Mouse (Mus musculus): ENCODE data around the gene Atf7. TPM values are rescaled to one million over a fixed set of nuclear protein-coding genes. Genes with fewer than 3 reads are reported as not detected.
A peak's percentile ranks its signal among the peaks of the same experiment; 100 is the strongest.

Atf7 gene
- polyA plus RNA-seq, 1 experiment = 50.7 TPM

DNA sequence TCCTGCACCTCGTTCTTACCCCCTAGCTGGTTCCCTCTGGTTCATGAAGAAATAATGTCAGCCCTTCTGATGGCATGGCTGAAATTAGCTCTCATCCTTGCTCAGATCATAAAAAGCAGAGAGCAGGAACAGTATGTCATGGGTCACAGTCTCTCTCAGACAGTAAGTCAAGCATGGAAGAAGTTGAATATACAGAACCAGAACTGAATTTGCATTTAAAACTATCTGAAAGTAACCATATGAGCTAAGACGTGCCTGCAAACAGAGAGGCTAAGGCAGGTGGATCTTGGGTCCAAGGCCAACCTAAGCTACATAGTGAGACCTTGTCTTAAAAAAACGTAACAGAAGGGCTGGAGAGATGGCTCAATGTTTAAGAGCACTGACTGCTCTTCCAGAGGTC is 112.3 kb downstream of the Atf7 start:
- TF ChIP-seq POLR2A (IDR thresholded peaks at IDR 0.05; ENCODE audit: extremely low read depth, insufficient read depth, low read length) (no peak), CTCF (IDR thresholded peaks at IDR 0.05; ENCODE audit: extremely low read depth, insufficient read depth, low read length) (no peak)

DNA sequence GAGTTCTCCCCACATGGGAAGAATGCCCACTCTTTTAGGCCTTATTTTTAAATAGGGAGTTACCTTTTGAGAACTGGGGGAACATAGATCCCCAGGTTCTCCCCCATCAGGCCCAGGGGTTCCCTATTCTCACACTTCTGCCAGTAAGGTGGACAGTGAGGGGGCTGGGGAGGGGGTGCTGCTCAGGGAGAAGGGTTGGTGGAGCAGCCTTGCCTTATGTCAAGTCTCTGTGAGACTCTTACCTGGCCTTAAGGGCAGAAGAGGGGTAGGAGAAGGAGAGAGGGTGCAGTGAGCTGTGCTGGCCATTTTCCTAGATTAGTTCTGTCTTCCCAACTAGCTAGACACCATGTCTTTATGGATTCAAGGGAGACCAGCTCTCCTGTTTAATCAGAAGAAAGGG is 112.8 kb downstream of the Atf7 start:
- H3K27ac ChIP-seq (ENCODE audit: insufficient read depth, low read length) = no peak overlapping the region

More for the DNA sequence above, 112.3 kb downstream of the Atf7 start:
- Histone ChIP-seq H3K27ac (ENCODE audit: insufficient read depth, low read length) (no peak overlapping the region), H3K4me3 (ENCODE audit: insufficient read depth, low read length) (no peak overlapping the region), H3K4me1 (ENCODE audit: control insufficient read depth, insufficient read depth, low read length) (peaks cover 9% of the 10 kb centered on the region)

DNA sequence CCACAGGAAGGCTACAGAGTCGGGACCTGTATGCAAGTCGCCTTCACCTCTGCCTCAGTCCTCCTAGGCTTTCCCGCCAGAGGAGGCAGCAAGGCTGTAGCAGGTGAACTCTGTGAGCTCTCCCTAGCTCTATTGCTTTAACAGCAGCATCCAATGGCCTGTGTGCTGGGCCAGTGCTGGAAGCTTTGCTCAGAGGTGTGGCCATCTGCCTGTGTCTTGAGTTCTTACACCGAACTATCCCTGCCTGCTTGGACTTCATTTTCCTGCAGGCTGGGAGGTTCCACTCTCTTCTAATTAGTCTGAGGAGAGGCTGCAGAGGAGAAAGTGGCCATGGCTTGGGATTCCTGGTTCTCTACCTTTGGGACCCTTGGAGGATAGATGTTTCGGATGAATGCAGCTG is 113.3 kb downstream of the Atf7 start:
- H3K4me3 ChIP-seq (ENCODE audit: insufficient read depth, low read length) = no peak overlapping the region
- H3K27ac ChIP-seq (ENCODE audit: insufficient read depth, low read length) = no peak overlapping the region
- no peak for TF ChIP-seq CTCF (IDR thresholded peaks at IDR 0.05; ENCODE audit: extremely low read depth, insufficient read depth, low read length)
- TF ChIP-seq POLR2A (IDR thresholded peaks at IDR 0.05; ENCODE audit: extremely low read depth, insufficient read depth, low read length) = no peak
- H3K4me1 ChIP-seq (ENCODE audit: control insufficient read depth, insufficient read depth, low read length) = peaks cover 9% of the 10 kb centered on the region

More for the DNA sequence above, 112.8 kb downstream of the Atf7 start:
- H3K4me1 ChIP-seq (ENCODE audit: control insufficient read depth, insufficient read depth, low read length) = peaks cover 9% of the 10 kb centered on the region
- TF ChIP-seq POLR2A (IDR thresholded peaks at IDR 0.05; ENCODE audit: extremely low read depth, insufficient read depth, low read length) (no peak), CTCF (IDR thresholded peaks at IDR 0.05; ENCODE audit: extremely low read depth, insufficient read depth, low read length) (no peak)
- no peak overlapping the region for H3K4me3 ChIP-seq (ENCODE audit: insufficient read depth, low read length)

DNA sequence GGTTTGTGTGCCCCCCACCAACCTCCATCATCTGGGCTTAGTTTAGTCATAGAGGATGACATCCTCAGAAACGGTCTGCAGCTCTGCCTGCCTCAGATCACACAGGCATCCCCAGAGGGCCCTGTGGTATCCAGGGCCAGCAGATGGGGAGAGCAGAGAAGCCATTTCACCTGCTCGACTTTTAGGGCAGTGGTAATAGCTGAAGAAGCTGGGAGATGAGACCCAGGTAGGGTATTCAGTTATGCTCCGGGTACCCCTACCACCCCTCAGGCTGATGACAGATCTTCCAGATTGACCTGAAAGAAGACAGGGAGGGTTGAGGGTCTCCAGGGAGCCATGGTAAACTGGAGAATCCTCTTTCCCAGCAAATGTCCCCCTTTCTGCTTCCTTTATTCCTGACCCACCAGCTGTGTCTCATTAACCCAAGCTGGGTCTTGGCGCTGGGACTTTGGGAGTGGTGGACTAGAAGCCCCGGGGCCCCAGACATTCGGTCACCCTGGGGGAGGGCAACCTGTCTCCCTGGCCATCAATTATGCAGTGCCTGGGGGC is 113.9 kb downstream of the Atf7 start:
- TF ChIP-seq CTCF (IDR thresholded peaks at IDR 0.05; ENCODE audit: extremely low read depth, insufficient read depth, low read length) (no peak), POLR2A (IDR thresholded peaks at IDR 0.05; ENCODE audit: extremely low read depth, insufficient read depth, low read length) (no peak)
- peak overlapping the region; percentile 45 for H3K27ac ChIP-seq (ENCODE audit: insufficient read depth, low read length)
- no peak overlapping the region; the same call in 1 of the 2 replicates for H3K4me3 ChIP-seq (ENCODE audit: insufficient read depth, low read length)
- H3K4me1 ChIP-seq (ENCODE audit: control insufficient read depth, insufficient read depth, low read length) = peaks cover 9% of the 10 kb centered on the region

DNA sequence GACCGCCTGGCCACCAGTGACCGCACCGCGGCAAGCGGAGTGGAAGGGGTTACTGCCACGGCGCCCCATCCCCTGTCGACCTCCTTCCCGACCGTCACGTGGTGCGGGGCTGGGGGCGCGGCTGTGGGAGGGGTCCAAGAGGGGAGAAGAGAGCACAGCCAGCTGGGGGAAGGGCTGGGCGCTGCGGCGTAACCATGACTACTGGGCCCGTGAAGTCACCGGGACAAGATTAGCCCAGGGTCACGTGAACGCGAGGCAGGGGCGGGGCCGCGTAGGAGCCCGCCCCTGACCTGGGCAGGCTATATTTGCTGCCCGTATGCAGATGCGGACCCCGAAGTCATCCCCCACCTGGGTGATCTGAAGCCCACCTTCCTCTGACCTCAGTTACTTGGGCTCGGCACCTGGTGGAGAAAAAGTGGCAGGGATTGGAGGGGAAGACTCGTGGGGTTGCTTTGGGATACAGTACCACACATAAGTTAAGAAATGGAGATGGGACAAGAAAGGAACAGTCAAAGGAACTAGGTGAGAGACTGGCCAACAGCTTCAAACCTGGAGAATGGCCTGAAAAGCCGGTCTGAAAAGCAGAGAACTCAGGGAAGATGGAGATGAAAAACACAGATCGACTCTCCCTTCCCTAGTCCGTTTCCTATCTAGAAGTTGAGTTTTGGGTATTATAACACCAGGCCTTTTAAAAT is 114.5 kb downstream of the Atf7 start:
- H3K27ac ChIP-seq (ENCODE audit: insufficient read depth, low read length) = peak overlapping the region; percentile 51
- peaks cover 9% of the 10 kb centered on the region for H3K4me1 ChIP-seq (ENCODE audit: control insufficient read depth, insufficient read depth, low read length)

DNA sequence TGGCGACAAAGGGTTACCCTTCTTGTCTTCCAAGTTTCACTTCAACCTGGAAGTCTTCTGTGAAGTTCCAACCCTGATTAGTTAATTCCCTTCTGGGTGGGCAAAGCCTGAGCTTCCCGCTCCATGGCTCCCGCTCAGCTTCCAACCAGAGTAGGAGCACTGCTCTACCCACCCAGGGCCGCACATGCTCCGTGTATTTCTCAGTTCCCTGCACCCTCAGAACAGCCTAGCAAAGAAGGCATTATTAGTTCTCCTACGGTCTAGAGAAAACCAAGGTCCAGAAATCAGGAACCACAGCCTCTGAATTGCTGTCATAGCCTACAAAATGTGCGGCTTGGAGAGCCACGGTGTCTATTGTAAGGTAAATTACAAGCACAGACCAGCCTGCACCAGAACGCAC is 115.2 kb downstream of the Atf7 start:
- Histone ChIP-seq H3K4me1 (ENCODE audit: control insufficient read depth, insufficient read depth, low read length) (peaks cover 9% of the 10 kb centered on the region), H3K4me3 (ENCODE audit: insufficient read depth, low read length) (peak overlapping the region; percentile 58), H3K27ac (ENCODE audit: insufficient read depth, low read length) (peak overlapping the region; percentile 51)
- TF ChIP-seq CTCF (IDR thresholded peaks at IDR 0.05; ENCODE audit: extremely low read depth, insufficient read depth, low read length) (no peak), POLR2A (IDR thresholded peaks at IDR 0.05; ENCODE audit: extremely low read depth, insufficient read depth, low read length) (no peak)

More for the DNA sequence above, 114.5 kb downstream of the Atf7 start:
- peak overlapping the region; percentile 58 for H3K4me3 ChIP-seq (ENCODE audit: insufficient read depth, low read length)
- TF ChIP-seq POLR2A (IDR thresholded peaks at IDR 0.05; ENCODE audit: extremely low read depth, insufficient read depth, low read length) (0 out of 2 replicates have a peak, but pooled peaks have one; percentile 11), CTCF (IDR thresholded peaks at IDR 0.05; ENCODE audit: extremely low read depth, insufficient read depth, low read length) (no peak)

DNA sequence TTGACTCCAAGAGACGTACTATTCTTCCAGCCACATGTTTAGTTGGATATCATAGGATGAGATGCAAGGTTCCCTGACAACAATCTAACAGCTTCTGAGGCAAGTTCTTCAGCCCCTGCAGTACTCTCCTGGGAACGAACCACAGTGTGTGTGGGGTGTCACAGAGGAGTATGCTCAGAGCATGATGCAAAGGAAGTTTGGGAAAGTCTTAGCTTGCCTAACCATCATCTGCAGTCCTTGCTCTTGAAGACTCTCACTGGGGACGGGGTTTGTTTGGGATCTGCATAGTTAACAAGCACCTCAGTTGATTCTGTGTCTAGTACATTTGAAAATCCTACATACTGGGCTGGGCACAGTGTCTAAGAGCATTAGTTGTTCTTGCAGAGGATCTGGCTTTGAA is 116.9 kb downstream of the Atf7 start:
- TF ChIP-seq CTCF (IDR thresholded peaks at IDR 0.05; ENCODE audit: extremely low read depth, insufficient read depth, low read length) (no peak), POLR2A (IDR thresholded peaks at IDR 0.05; ENCODE audit: extremely low read depth, insufficient read depth, low read length) (no peak)
- no peak overlapping the region for H3K27ac ChIP-seq (ENCODE audit: insufficient read depth, low read length)

DNA sequence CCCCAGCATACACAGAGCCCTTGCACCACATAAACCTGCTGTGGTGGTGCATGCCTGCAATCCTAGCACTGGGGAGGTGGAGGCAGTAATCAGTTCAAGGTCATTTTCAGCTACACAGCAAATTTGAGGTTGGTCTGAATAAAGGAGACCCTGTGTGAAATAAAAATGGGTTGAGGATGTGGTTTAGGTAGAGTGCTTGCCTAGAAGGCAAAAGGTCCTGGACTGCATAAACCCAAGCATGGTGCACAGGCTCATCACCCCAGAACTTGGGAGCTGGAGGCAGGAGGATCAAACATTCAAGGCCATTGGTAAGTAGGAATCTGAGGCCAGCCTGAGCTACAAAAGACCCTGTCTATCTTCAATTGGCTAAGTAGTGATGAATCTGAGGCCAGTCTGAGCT is 117.7 kb downstream of the Atf7 start:
- Histone ChIP-seq H3K27ac (ENCODE audit: insufficient read depth, low read length) (no peak overlapping the region), H3K4me3 (ENCODE audit: insufficient read depth, low read length) (no peak overlapping the region), H3K4me1 (ENCODE audit: control insufficient read depth, insufficient read depth, low read length) (peaks cover 9% of the 10 kb centered on the region)
- TF ChIP-seq CTCF (IDR thresholded peaks at IDR 0.05; ENCODE audit: extremely low read depth, insufficient read depth, low read length) (no peak), POLR2A (IDR thresholded peaks at IDR 0.05; ENCODE audit: extremely low read depth, insufficient read depth, low read length) (no peak)

More for the DNA sequence above, 116.9 kb downstream of the Atf7 start:
- H3K4me1 ChIP-seq (ENCODE audit: control insufficient read depth, insufficient read depth, low read length) = peaks cover 9% of the 10 kb centered on the region
- no peak overlapping the region for H3K4me3 ChIP-seq (ENCODE audit: insufficient read depth, low read length)

DNA sequence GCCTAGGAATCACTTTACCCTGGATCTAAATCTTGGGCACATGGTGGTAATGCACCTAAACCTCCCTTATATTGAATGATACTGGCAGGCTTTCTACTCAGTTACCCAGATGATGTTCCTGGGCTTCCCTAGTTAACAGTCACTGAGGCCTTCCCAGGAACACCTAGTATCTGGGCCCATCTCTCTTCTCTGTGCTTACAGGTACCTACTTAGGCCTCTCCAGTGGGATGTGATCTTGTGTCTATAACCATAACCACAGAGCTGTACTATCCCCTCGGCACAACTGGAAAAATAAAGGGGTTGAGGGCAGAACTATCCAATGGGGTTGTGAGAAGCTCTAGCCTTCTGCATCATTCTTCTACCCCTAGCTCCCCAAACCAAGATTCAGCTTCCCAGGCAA is 118.4 kb downstream of the Atf7 start:
- no peak overlapping the region for H3K27ac ChIP-seq (ENCODE audit: insufficient read depth, low read length)
- H3K4me3 ChIP-seq (ENCODE audit: insufficient read depth, low read length) = no peak overlapping the region
- TF ChIP-seq CTCF (IDR thresholded peaks at IDR 0.05; ENCODE audit: extremely low read depth, insufficient read depth, low read length) = no peak
- TF ChIP-seq POLR2A (IDR thresholded peaks at IDR 0.05; ENCODE audit: extremely low read depth, insufficient read depth, low read length) = no peak
- peaks cover 7% of the 10 kb centered on the region for H3K4me1 ChIP-seq (ENCODE audit: control insufficient read depth, insufficient read depth, low read length)

DNA sequence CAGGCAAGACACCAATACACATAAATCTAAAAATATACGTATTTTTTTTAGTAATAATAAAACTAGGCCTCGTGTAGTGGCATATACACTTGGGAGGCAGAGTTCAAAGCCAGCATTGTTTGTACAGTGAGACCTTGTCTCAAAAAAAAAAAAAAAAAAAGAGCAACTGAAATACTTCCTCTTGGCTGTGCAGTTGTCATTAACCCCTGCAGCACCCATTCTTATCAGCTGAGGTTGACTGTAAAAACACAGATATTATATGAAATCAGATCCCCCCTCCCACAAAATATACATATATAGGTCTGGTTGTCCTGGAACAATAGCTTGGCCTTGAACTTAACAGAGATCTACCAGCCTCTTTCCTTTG is 118.8 kb downstream of the Atf7 start:
- Histone ChIP-seq H3K27ac (ENCODE audit: insufficient read depth, low read length) (no peak overlapping the region), H3K4me3 (ENCODE audit: insufficient read depth, low read length) (no peak overlapping the region), H3K4me1 (ENCODE audit: control insufficient read depth, insufficient read depth, low read length) (peaks cover 6% of the 10 kb centered on the region; the same call in 1 of the 2 replicates)
- TF ChIP-seq CTCF (IDR thresholded peaks at IDR 0.05; ENCODE audit: extremely low read depth, insufficient read depth, low read length) (no peak), POLR2A (IDR thresholded peaks at IDR 0.05; ENCODE audit: extremely low read depth, insufficient read depth, low read length) (no peak)

Measured in cortical plate, adult 2 months (tissue).